Mouse (Mus musculus) G1E (cell line): ENCODE measurements around the gene Nrip2.

Source experiments
- CTCF ChIP-seq: IDR thresholded peaks from 2 replicates; pipeline ENCODE4 v1.5.1; 2012; ENCODE audit warnings: low read depth, low read length, inconsistent platforms, mixed read lengths
- POLR2AphosphoS5 ChIP-seq: IDR thresholded peaks from 2 replicates; pipeline ENCODE4 v1.6.1; 2012; ENCODE audit warnings: low read depth, low read length, inconsistent platforms; ENCODE audit not compliant: insufficient replicate concordance

DNA sequence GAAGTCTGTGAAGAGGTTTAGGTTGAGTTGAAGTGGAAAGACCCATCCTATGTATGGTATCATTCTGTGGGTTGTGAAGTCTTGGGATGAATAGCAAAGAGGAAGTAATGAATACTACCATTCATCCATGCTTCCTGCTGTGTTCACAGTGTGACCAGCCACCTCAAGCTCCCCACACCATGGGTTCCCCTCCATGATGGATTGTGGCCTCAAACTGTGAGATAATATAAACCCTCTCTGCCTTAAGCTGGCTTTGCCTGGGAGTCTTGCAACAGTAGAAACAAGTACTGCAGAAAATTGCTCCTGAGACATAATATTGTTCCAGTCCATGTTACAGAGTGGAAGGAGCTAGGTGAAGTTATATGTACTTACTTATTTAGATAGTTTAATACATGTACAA, 62.5 kb downstream of the Nrip2 start:
- no peak for TF ChIP-seq CTCF
- TF ChIP-seq POLR2AphosphoS5: no peak
